Mouse (Mus musculus): ENCODE results near the gene Bmper.

The Bmper gene

DNA sequence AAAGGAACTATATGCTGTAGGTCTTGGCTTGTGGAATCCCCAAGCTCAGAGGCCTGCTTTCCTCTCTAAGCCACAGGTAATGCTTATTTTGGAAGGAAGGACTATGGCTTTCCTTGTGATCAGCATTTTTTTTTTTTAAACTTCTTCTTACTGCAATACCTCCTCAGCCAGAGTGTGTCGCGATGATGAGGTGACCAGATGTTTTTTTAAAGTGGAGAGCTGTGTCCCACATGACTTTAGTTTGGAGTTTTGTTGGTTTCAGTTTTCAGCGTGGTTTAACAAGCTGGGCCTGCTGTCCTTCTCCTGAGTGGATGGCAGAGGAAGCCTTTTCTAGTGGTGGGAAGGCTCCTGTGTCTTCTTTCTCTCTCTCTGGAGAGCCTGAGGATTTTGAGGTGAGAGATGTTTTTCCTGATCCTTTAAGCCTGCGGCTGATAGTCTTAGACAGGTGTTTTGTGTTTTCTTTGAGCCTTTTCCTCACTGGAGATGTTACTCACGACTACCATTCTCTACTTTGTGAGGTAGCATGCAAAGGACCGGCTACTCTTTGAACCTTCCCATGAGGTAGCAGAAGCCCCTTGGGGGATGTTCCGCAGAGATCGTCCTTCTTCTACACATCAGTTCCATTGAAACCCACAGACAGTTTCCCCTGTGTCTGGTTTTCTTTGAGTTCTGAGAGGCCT, 74.8 kb downstream of the Bmper start:
- DNase-seq (ENCODE audit: low spot score in 2 of 2), result no peak

DNA sequence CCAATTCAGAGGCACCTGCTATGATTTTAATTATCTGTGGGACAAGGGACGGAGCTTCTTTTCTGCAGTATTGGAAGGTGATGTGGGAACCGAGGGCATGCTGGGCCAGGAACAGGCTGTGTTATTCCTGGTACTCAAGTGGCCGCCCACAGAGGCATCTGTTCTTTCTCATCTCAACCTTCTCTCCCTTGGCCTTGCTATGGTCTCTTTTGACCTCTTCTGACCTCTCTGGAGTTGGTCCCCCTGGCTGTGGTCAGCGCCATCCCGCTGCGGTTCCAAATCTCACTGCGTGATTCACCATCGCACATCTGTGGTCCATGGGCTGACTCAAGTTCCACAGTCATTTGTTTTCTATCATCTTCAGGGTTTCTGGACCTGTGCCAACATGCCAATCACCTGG, 77.5 kb downstream of the Bmper start:
- DNase-seq (ENCODE audit: low spot score in 2 of 2), result no peak

DNA sequence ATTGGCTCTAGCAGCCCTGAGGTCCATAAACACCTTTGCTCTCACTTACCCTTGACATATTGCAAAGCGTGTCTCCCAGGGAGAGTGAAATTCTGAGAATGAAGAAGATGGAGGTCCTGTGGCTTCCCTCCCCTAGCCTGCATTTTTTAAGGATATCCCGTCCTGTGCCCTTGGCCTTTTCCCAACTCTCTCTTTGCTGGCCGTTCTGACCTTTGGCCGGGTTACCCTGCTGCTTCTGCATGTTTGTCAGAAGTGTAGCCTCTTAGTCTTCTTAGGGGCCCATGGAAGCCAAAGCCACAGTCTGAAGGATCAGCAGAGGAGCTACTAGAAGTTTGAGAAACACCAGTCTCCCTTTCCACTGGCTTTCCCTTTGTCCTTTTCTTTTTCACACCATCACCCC, 82.8 kb downstream of the Bmper start:
- DNase-seq (ENCODE audit: low spot score in 2 of 2), result no peak

DNA sequence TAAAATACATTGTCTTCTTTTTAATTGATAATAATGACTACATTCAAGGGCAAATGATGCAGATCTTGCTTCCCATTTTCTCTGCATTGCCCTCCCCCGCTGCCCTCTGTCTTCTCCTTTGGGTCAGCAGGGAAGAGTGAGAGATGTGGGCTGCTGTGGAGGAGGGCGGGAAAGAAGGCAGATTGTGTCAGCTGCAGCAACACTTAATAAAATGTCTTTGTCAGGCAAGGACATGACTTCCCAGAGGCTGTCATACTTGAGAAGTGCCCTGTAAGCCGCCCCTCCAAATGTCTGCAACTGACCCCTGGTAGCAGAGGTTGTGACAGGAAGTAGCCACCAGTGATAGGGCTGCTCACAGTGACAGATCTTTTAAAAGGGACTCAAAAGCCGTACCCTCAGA, 83.3 kb downstream of the Bmper start:
- no peak for DNase-seq (ENCODE audit: low spot score in 2 of 2)

DNA sequence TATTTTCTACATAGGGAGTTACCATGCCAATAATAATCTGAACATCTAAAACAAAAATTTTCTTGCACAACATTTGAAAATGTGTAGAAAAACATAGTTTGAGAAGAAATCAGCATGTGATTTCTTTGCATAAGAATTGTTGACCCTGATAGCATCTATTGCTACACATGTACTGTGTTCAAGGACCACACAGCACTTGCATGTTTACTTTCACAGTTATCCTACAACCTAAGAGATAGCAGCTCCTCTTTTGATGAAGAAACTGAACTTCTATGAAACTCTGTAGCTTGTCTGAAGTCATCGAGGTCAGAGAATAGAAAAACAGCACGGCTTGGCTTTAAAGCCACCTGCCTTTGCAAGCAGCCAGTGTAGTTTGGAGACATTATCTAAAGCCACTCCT, 85.0 kb downstream of the Bmper start:
- DNase-seq (ENCODE audit: low spot score in 2 of 2), result no peak

DNA sequence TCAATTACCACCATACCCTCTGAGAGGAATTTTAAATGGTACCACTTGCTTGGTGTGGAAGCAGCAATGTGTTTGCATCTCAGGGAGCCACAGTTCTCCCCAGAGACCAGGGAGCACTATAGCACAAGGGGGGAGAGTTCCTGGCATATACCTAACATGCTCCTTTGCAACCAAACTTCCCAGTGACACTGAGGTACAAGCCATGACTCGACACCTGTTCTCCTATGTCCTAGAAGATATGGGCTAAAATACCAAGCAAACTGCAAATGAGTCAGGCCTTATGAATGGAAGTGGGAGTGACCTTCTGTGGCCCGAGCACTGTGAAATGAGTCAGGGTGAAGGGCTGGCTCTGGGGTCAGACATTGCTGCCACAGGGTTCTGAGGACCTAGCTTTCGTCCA, 88.1 kb downstream of the Bmper start:
- DNase-seq (ENCODE audit: low spot score in 2 of 2), result no peak

DNA sequence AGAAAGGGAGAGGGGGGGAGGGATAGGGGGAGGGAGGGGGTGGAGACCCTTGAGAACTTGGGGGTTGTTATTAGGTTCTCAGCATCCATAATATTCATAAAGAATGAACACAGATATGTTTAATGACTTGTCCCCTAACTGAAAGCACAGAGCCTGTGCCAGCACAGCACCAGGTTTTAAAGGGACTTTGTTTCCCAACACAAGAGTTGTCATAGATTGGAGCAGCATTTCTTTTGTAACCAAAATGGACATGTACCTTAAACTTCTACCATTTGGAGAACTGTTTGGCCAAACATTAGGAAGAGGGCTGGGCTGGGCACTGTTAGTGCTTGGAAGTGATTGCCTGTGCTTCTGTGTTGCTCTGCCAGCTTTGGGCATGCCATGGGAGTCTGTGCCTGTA, 89.1 kb downstream of the Bmper start:
- DNase-seq (ENCODE audit: low spot score in 2 of 2), result no peak

DNA sequence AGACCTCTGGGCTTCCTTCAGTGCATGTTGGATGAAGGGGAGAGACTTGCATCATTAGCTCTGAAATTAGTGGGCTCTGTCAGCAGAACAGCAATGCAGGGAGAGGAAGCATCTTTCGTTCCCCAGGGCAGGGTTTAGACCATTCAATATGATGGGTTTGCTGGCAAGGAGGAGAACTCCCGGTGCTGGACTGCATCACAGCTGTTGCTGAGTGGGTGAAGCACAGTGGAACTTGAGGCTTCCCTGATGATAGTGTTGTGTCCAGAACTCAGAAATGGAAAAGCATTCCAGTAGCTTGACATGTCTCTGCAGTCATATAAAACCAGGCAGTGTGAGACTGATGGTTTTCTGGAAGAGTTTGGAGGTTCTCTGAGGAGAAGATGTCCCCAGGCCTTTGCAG, 90.0 kb downstream of the Bmper start:
- no peak for DNase-seq (ENCODE audit: low spot score in 2 of 2)

DNA sequence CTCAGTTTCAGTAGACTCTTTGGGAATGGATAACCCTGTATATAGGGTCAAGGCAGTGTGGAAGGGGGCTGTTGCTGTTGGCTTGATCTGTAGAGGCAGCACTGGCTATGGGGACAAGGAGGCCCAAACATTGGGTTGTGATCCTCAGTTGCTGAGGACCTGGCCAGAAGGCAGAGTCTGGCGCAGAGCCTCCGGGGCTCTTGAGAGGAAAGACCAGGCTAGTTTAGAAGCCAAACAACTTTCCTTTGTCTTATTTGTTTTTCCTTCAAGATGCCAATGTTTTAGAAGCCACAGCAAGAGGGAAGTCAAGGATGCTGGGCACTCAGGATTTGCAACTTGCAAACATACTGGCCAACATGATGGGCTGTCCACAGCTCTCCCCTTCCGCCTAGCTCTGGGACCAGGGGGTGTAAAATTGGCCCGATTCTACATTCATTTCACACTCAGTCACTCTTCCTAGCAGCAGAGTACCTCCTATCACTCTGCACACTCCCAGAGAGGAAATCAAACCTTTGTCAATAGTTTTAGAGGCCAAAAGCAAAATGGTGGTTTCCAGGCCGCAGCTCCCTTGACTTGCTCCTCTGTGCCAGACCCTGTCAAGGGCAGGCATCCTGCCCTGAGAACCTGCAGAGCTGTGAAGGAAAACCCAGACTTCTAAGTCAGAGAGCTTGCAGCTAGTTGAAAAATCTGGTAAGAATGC, 92.9 kb downstream of the Bmper start:
- DNase-seq (ENCODE audit: low spot score in 2 of 2), result no peak

DNA sequence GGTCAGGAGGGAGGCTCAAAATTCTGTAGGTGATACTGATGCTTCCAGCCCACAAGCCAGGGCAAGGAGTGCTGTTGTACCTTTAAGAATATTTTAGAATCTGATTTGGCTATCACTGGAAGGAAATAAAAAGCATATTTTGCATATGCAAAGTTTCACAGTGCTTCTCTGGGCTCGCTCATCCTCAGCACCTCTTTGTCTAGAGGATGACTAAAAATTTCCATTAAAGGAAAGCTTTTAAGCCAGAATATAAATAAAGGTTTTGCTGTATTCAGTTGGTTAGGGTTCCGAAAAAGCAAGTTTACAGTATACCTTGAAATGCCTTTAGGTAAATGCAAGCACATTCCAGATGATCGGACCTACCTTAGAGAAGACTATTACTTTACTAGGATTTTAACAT, 105.0 kb downstream of the Bmper start:
- DNase-seq (ENCODE audit: low spot score in 2 of 2), result no peak

DNA sequence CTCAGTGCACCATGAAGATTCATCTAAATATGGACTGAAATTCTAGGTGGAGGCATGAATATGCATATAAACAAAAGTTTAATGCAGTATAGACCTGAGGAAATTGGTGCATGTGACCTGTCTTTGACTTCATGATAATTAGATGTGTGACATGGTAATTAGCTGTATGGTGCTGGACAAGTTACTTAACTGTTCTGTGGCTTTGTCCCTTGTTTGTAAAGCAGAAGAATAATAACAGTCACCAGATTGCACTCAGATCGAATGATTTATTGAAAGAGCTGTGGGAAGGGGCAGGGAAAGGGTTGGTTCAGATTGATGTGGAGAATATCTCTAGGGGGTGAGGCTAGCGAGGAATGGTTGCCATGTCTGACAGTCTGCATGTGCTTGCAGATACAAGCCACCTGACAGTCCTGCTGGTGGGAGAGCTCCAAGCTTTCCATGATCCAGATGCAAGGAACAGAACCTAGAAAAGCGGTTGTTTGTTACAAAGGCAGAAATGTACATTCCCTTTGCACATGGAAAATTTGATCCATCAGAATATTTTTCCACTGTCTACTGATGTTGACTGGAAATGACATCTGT, 110.3 kb downstream of the Bmper start:
- DNase-seq (ENCODE audit: low spot score in 2 of 2), result no peak

DNA sequence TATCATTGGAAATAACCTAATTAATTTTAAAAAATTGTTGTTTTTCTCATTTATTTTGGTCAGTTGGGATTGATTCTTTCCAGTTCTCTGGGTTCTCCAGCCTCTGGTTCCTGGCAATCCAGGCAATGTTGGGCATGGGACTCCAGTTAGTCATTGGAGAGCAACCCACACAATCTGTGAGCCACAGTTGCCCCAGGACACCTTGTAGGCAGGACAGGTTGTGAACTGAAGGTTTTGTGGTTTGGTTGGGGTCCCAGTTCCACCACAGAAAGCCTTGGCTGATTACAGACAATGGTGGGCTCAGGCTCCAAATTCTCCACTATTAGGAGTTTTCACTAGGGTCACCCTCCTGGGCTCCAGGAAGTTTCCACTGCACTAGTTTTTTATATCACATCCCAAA, 117.7 kb downstream of the Bmper start:
- no peak for DNase-seq (ENCODE audit: low spot score in 2 of 2)

DNA sequence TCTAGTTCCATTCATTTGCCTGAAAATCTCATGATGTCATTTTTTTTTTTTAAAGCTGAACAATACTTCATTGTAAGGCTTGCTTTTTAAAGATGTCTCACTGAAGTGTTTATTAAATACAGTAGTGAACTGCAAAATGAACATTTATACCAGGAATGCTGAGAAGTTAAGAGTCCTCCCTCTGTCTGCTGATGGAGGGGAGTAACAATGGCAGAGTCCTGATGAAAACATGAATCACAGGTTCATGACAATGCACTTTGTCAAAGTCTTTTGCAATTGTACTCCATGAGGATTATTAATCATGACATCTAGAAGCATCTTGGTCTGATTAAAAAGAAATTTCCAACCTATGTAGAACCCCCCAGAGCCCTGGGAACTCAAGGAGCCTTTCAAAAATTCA, 118.4 kb downstream of the Bmper start:
- DNase-seq (ENCODE audit: low spot score in 2 of 2), result no peak

DNA sequence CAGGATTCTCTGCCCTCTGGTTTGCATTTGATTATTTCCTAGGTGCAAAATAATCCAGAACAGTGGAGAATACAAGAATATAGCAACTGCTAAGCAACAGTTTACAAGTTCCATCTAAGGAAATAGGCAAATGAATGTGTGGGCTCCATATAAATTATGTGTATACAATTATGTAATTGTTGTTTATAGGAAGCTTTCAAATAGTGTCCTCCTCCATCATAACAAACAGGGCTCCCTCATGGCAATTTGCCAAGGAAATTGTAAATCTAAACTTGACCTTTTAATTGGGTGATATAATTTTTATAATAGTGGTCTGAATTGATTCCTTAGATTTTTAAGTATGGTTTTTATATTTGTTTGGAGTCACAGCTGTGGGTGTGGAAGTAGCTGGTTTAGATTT, 121.5 kb downstream of the Bmper start:
- DNase-seq (ENCODE audit: low spot score in 2 of 2), result no peak

DNA sequence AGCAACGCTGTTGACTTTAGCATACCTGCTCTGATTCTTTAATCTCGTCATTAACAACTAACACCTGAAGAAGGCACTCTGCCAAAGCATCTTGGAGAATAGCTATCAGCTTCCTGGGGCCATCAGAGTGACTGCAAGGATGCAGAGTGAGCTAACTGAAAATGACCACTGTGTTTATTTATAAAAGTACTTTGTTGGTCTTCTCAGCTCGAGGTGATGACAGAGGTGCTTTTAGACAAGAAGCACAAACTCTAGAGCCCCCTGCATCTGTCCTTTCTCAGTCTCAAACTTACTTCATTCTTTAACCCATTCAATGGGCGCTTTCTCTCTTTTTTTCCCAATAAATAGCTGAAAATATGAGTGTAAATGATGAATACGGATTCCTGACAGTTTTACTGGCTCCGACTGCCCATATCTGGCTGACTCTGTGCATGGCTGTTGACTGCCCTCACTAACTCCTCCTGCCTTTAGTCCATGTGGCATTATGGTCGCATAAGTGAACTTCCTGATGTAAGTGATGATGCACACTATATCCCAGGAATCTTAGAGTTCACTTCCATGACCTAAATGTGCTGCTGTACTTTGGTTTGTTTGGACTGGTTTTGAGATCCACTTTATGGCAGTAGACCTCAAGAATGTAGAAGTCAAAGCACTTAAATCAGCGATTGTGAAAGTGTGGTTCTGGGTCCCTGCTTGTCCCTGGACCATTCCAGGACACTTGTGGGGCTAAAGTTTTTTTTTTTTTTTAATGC, 122.4 kb downstream of the Bmper start:
- DNase-seq (ENCODE audit: low spot score in 2 of 2), result no peak

DNA sequence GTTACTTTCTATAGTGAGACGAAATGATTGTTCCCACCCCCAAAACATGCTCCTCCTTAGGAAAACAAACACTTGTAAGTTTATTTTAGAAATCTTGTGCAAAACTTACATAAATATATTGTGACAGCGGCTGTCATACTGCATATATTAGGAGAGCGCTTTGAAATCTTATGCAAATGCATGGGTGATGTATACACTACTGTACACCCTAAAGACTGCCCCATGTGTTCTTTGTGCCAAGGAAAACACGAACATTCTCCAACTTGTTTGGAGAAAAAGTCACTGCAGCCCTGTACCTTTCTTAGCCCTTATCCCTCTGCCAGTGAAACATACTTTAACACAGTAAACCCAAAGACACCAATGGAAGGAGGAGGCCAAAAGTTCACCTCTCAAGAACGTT, 126.7 kb downstream of the Bmper start:
- no peak for DNase-seq (ENCODE audit: low spot score in 2 of 2)

DNA sequence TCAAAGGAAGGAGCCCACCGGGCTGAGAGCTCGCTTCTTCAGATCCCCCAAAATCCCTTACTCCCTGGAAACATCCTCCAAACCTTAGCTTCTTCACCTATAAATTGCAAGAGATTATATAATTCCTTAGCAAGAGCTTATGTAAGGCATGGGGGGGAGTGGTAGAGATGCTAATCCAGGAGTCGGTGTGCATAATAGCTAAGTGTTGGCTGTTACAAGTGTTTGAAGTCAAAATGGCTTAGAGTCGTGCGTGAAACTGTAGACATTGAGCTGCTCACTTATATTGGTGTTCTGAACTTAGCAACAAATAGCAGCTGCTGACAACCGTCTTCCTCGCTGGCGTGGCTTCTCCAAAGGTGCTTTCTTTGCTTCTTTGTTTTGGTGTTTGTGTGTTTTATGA, 128.5 kb downstream of the Bmper start:
- DNase-seq (ENCODE audit: low spot score in 2 of 2), result no peak

DNA sequence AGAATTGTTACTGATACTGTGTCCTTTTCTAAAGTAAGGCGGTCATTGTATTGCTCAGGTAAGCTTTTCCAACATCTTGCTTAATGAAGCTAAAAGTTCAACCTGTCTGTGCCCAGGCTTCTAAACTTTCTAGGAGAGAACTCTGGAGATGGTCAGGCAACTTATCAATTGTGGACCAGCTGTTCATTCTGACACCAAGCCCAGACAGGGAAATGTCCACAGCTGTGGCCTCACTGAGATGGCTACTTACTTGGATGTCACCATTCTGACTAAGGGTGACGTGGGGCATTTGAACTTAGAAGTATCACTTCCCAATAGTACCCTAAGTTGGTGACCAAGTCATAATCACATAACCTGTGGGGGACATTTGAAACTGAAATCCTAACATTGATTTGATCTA, 129.5 kb downstream of the Bmper start:
- no peak for DNase-seq (ENCODE audit: low spot score in 2 of 2)

DNA sequence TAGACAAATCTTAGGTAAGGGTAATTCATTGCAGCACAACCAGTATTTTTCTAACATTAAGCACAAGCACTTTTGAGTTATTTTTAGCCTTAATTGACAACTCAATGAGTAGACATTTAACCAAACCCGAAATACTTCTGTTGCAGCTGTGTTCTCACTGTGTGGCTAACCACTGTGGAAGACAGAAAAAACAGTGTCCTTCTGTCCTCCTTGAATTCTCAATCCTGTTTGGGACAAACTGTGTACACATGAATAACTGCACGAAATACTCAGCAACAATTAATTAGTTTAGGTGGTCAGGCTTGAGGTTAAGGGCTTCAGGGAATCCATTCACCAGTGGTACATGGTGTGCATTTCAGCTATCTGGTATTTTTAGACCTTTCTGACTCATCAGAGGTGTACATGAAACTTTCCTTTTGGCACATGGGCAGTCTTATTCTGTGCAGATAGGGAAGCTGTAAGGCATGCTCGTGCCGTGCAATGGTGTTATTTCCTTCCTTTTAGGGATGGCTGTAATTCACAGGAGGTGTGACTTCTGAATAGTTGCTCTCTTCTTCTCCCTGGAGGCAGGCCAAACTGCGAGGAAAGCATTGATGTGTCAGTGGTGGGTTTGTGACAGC, 131.4 kb downstream of the Bmper start:
- peak; percentile 26 to 28 for DNase-seq (ENCODE audit: low spot score in 2 of 2)

DNA sequence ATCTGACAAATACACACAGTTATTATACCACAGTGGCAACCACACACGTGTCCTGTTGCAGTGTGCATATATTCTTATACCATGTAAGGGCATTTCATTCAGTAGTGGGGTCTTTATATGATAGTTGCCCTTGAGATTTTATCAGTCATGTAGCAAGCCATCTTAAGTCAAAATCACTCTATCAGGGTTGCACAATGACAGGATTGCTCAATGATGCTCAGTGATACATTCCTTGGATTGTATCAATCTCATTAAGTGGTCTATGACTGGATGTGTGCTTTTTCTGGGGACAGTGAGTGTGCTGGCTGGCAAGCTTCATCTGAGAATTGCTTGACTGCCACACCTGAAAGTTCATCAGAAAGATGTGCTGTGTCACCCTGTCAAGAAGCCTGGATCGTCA, 135.2 kb downstream of the Bmper start:
- no peak for DNase-seq (ENCODE audit: low spot score in 2 of 2)

DNA sequence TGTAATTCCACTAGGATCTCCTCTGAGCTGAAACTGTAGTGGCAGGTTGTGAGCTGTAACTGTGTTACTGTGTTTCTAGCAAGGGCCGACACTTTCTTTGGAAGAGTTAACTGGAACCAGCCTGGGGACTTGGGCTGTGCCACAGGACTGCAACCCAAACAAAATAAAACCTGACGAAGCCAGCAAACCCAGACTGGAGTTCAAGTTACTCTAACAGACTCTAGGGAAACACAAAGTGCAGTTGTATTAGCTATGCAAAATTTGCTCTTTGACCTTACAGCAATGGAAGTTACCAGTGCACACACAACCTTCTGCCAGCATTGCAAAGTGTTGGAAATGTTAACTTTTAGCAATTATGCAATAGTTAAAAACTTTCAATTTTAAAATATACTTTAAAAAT, 140.3 kb downstream of the Bmper start:
- DNase-seq (ENCODE audit: low spot score in 2 of 2), result no peak

DNA sequence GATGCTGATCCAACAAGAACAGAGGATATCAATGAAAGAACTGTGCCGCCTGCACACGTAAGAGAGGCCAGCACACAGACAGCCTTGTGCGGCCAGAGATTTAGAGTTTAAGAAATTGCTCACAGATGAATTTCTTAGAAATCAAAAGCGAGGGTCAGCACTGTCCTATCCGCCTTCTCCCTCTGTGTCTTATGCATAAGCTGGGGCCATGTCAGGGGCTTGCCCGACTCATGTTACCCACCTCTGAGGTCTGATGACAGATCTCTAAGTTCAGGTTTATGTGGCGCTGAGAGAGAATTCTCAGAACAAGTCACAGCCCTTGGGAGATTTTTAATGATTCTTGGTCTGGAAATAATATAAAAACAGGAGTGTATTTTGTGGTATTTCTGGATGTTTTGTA, 140.7 kb downstream of the Bmper start:
- no peak for DNase-seq (ENCODE audit: low spot score in 2 of 2)
